ENCODE assay signal across 16 mouse cellular contexts in genomic region chr11:6016797-6017395, GRCm38 (mm10). TPM values are rescaled to one million over a fixed set of nuclear protein-coding genes. Genes with fewer than 3 reads are reported as not detected.
A peak's percentile ranks its signal among the peaks of the same experiment; 100 is the strongest.
DNase-seq lines count a peak whose midpoint lies in the region; TF ChIP-seq lines count a peak whose summit lies in the region.
"Had no signal": no experiment of that assay in that cellular context is flagged by ENCODE, and none has a peak within 500 bp of the region (broad histone marks: within the 10 kb centered on the region; RNA-seq: fewer than 3 reads in every experiment).

No protein-coding gene starts in this region.

- TF ChIP-seq CTCF in gastrocnemius, adult 2 months (IDR thresholded peaks at IDR 0.05): no peak

- H3K27ac ChIP-seq in gastrocnemius, adult 2 months: no peak overlapping the region
- H3K27ac ChIP-seq: hindbrain, embryonic 10.5 days; liver, embryonic 13.5 days; lung, embryonic 15.5 days; midbrain, embryonic 10.5 days had no signal

- peak; percentile 61 for DNase-seq in cerebellum, adult 11-12 months
- no peak for DNase-seq in cerebellum, postnatal 4 days (ENCODE audit: low spot score in 2 of 2)
- peak; percentile 6 for DNase-seq in gastrocnemius, adult 2 months
- no peak for DNase-seq in gastrocnemius, postnatal 36 days
- peak; percentile 24 for DNase-seq in lung, postnatal 25 days (ENCODE audit: low spot score)
- DNase-seq in lung, postnatal 10 days: no peak
- DNase-seq in thymus, postnatal 14 days: peak; percentile 51
- no peak for DNase-seq in kidney, adult 11 months
- DNase-seq: adrenal gland, postnatal 25 days; cerebellum, adult 9-11 months; kidney, adult 2 months; liver, embryonic 13.5 days; right cerebral cortex, adult 18-20 months had no signal

- no peak overlapping the region for H3K4me3 ChIP-seq in gastrocnemius, adult 2 months
- H3K4me3 ChIP-seq: hindbrain, embryonic 10.5 days; liver, embryonic 13.5 days; lung, embryonic 15.5 days; midbrain, embryonic 10.5 days had no signal

- intact Hi-C loops in gastrocnemius, adult 2 months (cut with DNase I): no loop called here
- intact Hi-C loops in gastrocnemius, postnatal 36 days (cut with DNase I): no loop called here

RNA-seq across cellular contexts. Expression of gene Camk2b, which starts 49.3 kb away (rescaled TPM):
- total RNA-seq in gastrocnemius, adult 2 months (2021): 100 to 1,000 TPM; 108 to 128 TPM
- 100 to 1,000 TPM in 1 of 2 experiments, 10 to 100 TPM in 1; 95.5 to 115 TPM for total RNA-seq in gastrocnemius, postnatal 36 days (2021)

Comparison
In these comparisons a context has a peak if more than half of its experiments do, and no peak if none do; other contexts are left out.
1. DNase-seq: peak in cerebellum, adult 11-12 months (single experiment), gastrocnemius, adult 2 months (single experiment), lung, postnatal 25 days (single experiment) and thymus, postnatal 14 days (single experiment); none in cerebellum, postnatal 4 days (0 of 2), gastrocnemius, postnatal 36 days (0 of 2), lung, postnatal 10 days (single experiment) and kidney, adult 11 months (single experiment).